Mouse (Mus musculus) kidney, embryonic 16.5 days (tissue): ENCODE measurements around the gene Lrrc2. TPM values are rescaled to one million over a fixed set of nuclear protein-coding genes. Genes with fewer than 3 reads are reported as not detected.

ENCODE experiments used
- ATAC-seq: fragments of 200-750 bp; cut with Nextera tagmentation; 2 replicates; pipeline ENCODE4 v1.8.0; 2017; ENCODE audit warnings: moderate TSS enrichment; ENCODE audit not compliant: low FRiP score, low TSS enrichment
- H3K27ac ChIP-seq: fragments of 300-500 bp; sonication (generic); 2 replicates; pipeline ENCODE4 v1.5.1; 2014; ENCODE audit warnings: low read length
- H3K27me3 ChIP-seq: fragments of 300-500 bp; sonication (generic); 2 replicates; pipeline ENCODE4 v1.6.1; 2014; ENCODE audit warnings: low read length, control low read depth, mixed read lengths; ENCODE audit not compliant: insufficient read depth
- H3K36me3 ChIP-seq: fragments of 300-500 bp; sonication (generic); 2 replicates; pipeline ENCODE4 v1.6.1; 2014; ENCODE audit warnings: low read length, control low read depth, mixed read lengths; ENCODE audit not compliant: insufficient read depth
- H3K4me1 ChIP-seq: fragments of 300-500 bp; sonication (generic); 2 replicates; pipeline ENCODE4 v1.6.1; 2014; ENCODE audit warnings: low read length, control low read depth, mixed read lengths; ENCODE audit not compliant: insufficient read depth
- H3K4me2 ChIP-seq: fragments of 300-500 bp; sonication (generic); replicated peaks from 2 replicates; pipeline ENCODE4 v1.6.1; 2014; ENCODE audit warnings: low read depth, low read length
- H3K4me3 ChIP-seq: fragments of 300-500 bp; sonication (generic); 2 replicates; pipeline ENCODE4 v1.5.1; 2014; ENCODE audit warnings: mild to moderate bottlenecking, low read length
- H3K9ac ChIP-seq: fragments of 300-500 bp; sonication (generic); replicated peaks from 2 replicates; pipeline ENCODE4 v1.6.1; 2014; ENCODE audit warnings: low read length
- H3K9me3 ChIP-seq: fragments of 300-500 bp; sonication (generic); 2 replicates; pipeline ENCODE4 v1.6.1; 2016; ENCODE audit warnings: low read length, control low read depth
- WGBS: fragments of 180-500 bp; shearing (Covaris S2); extraction: QIAGEN DNeasy Blood & Tissue Kit; methylation state at CpG from one replicate; pipeline ENCODE4 v1.1.7; 2014; 5-methylcytosine and 5-hydroxymethylcytosine counted together
- polyA plus RNA-seq: library from polyadenylated mRNA; unstranded; fragments of >200 nt; fragmentation: Nextera tagmentation; extraction: Ambion mirVana; gene quantifications from 2 replicates; pipeline ENCODE4 v1.2.1, GENCODE M21; 2015

Lrrc2 gene
- polyA plus RNA-seq, 1 experiment from 2014 or later = 0.21 TPM

- Histone ChIP-seq H3K4me1 (no peaks in the 10 kb centered on the region), H3K36me3 (no peaks in the 10 kb centered on the region), H3K4me2 (no peak overlapping the region), H3K27ac (no peak overlapping the region), H3K9me3 (no peaks in the 10 kb centered on the region), H3K9ac (no peak overlapping the region), H3K4me3 (no peak overlapping the region), H3K27me3 (no peaks in the 10 kb centered on the region)
- no peak for ATAC-seq
- 65% methylated on average over 4 of the region's 4 CpGs for WGBS
Measured at GRCm38 (mm10) chr9:110982351-110982750, 31.0 kb downstream of the Lrrc2 start.

GRCm38 (mm10) chr9:110984096-110984495 is 32.8 kb downstream of the Lrrc2 start:
- Histone ChIP-seq H3K9ac (no peak overlapping the region), H3K4me3 (no peak overlapping the region), H3K4me2 (no peak overlapping the region), H3K27ac (no peak overlapping the region), H3K36me3 (no peaks in the 10 kb centered on the region), H3K27me3 (no peaks in the 10 kb centered on the region), H3K4me1 (no peaks in the 10 kb centered on the region), H3K9me3 (no peaks in the 10 kb centered on the region)
- ATAC-seq = no peak
- 94% methylated on average over 9 of the region's 9 CpGs for WGBS

DNA sequence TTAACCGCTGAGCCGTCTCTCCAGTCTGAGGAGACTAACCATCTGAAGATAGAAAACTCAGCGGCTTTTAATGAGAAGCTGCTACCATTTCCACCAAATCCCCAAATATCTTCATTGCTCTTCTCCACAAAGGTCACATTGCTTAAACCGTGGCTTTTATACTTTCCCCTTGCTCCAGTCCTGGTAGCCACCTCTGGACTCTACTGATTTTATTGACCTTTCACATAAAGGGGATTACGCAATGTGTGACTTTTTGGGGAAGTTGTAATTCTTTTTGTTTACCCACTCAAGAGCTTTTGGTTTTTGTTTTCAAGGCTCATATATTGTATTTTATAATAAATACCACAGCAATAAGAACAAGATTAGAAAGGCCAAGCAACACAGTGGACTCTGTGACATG is 34.2 kb downstream of the Lrrc2 start:
- H3K4me2 ChIP-seq = no peak overlapping the region
- no peak overlapping the region for H3K9ac ChIP-seq
- no peaks in the 10 kb centered on the region for H3K27me3 ChIP-seq
- ATAC-seq = no peak
- WGBS = 95% methylated on average over 5 of the region's 5 CpGs
- H3K9me3 ChIP-seq = no peaks in the 10 kb centered on the region
- H3K36me3 ChIP-seq = no peaks in the 10 kb centered on the region
- no peak overlapping the region for H3K4me3 ChIP-seq
- no peaks in the 10 kb centered on the region for H3K4me1 ChIP-seq
- no peak overlapping the region for H3K27ac ChIP-seq

GRCm38 (mm10) chr9:110985951-110986350 is 34.6 kb downstream of the Lrrc2 start:
- no peak for ATAC-seq
- H3K9ac ChIP-seq = no peak overlapping the region
- no peak overlapping the region for H3K27ac ChIP-seq
- no peaks in the 10 kb centered on the region for H3K4me1 ChIP-seq
- H3K36me3 ChIP-seq = no peaks in the 10 kb centered on the region
- H3K4me2 ChIP-seq = no peak overlapping the region
- 84% methylated on average over 8 of the region's 8 CpGs for WGBS
- H3K4me3 ChIP-seq = no peak overlapping the region
- no peaks in the 10 kb centered on the region for H3K9me3 ChIP-seq
- H3K27me3 ChIP-seq = no peaks in the 10 kb centered on the region

GRCm38 (mm10) chr9:110987331-110987730 is 36.0 kb downstream of the Lrrc2 start:
- WGBS = 81% methylated on average over 4 of the region's 4 CpGs
- ATAC-seq = no peak

GRCm38 (mm10) chr9:110988078-110988477 is 36.7 kb downstream of the Lrrc2 start:
- Histone ChIP-seq H3K27ac (no peak overlapping the region), H3K9ac (no peak overlapping the region), H3K9me3 (no peaks in the 10 kb centered on the region), H3K27me3 (no peaks in the 10 kb centered on the region), H3K4me3 (no peak overlapping the region), H3K4me2 (no peak overlapping the region), H3K36me3 (no peaks in the 10 kb centered on the region), H3K4me1 (no peaks in the 10 kb centered on the region)
- WGBS = 69% methylated on average over 3 of the region's 3 CpGs
- ATAC-seq = no peak

More at GRCm38 (mm10) chr9:110987331-110987730, 36.0 kb downstream of the Lrrc2 start:
- H3K27ac ChIP-seq = no peak overlapping the region
- H3K4me1 ChIP-seq = no peaks in the 10 kb centered on the region
- no peak overlapping the region for H3K9ac ChIP-seq
- no peaks in the 10 kb centered on the region for H3K36me3 ChIP-seq
- no peaks in the 10 kb centered on the region for H3K9me3 ChIP-seq
- no peak overlapping the region for H3K4me3 ChIP-seq
- H3K27me3 ChIP-seq = no peaks in the 10 kb centered on the region
- H3K4me2 ChIP-seq = no peak overlapping the region

DNA sequence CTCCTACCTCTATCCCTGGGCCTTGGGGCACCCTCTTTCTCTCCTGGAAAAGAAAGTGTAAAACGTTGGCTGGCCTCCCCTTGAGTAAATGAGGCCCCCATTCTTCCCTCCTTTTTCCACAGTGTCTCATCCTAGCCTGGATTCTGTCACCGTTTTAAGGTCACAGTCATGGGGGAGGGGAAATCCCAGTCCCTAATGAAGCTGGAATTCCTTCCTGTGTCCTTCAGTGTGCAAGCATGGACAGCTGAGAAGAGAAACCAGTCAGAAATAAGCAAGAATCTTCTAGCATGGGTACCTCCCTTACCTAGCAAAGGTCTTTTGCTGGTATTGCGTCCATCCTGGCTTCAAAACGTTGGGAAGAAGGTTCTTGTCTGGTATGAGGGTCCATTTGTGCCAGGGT is 37.8 kb downstream of the Lrrc2 start:
- H3K27me3 ChIP-seq = no peaks in the 10 kb centered on the region
- H3K4me3 ChIP-seq = no peak overlapping the region
- no peak overlapping the region for H3K9ac ChIP-seq
- H3K36me3 ChIP-seq = no peaks in the 10 kb centered on the region
- WGBS = 63% methylated on average over 4 of the region's 4 CpGs
- ATAC-seq = no peak
- no peaks in the 10 kb centered on the region for H3K9me3 ChIP-seq
- no peak overlapping the region for H3K27ac ChIP-seq
- H3K4me2 ChIP-seq = no peak overlapping the region
- no peaks in the 10 kb centered on the region for H3K4me1 ChIP-seq

DNA sequence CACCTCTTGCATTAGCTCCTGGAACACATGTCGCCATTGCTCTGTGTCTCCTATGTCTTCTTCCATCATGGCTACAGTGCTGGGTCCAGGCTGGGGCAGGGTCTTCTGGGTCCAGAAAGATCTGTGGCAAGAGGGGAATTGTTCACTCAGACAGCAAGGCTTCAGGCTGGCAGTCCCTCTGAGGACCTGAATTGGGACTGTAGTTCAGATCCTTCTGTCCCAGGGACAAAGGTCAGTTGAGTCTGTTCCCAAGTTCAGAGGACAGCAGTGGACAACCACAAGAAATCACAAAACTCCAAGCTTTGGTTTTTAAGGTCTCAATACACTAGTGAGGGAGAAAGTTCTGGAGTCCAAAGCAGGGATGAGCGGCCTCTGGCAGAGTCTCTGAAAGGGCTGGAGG is 38.2 kb downstream of the Lrrc2 start:
- Histone ChIP-seq H3K4me3 (no peak overlapping the region), H3K9me3 (no peaks in the 10 kb centered on the region), H3K4me1 (no peaks in the 10 kb centered on the region), H3K36me3 (no peaks in the 10 kb centered on the region), H3K9ac (no peak overlapping the region), H3K4me2 (no peak overlapping the region), H3K27me3 (no peaks in the 10 kb centered on the region), H3K27ac (no peak overlapping the region; the same call in 1 of the 2 replicates)
- ATAC-seq = no peak
- 94% methylated on average over 2 of the region's 2 CpGs for WGBS

- Histone ChIP-seq H3K9ac (no peak within 1 kb of the TSS), H3K9me3 (no peaks in the 10 kb centered on the region), H3K27me3 (no peaks in the 10 kb centered on the region), H3K4me3 (no peak within 1 kb of the TSS), H3K27ac (no peak within 1 kb of the TSS; the same call in 1 of the 2 replicates), H3K4me2 (no peak within 1 kb of the TSS), H3K36me3 (no peaks in the 10 kb centered on the region), H3K4me1 (no peaks in the 10 kb centered on the region)
- 47% methylated on average over 6 of the region's 6 CpGs for WGBS
- ATAC-seq = no peak
Measured at GRCm38 (mm10) chr9:110990204-110990603, 38.9 kb downstream of the Lrrc2 start, which contains the start of gene Rtp3. Gene Rtp3, minus strand, starts transcription at chr9:110990583.

DNA sequence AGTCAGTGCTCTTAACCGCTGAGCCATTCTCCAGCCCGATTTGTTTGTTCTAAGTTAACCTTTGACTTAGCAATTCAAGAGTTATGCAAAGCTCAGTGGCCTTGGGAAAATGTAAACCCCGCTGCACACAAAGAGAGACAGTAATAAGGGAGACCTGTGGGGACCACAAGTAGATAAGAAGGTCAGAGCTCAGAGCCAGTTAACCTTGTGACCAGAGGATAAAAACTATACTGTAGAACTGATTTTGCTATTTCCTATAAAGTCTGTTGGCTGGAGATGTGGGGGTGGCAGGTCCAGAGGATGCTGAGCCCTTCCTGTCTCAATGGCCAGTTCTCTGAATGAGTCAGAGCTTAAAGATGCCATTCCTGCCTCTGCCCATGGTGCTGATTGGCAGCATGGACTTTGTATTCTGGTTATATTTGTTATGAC is 42.0 kb downstream of the Lrrc2 start:
- Histone ChIP-seq H3K4me2 (no peak overlapping the region), H3K4me3 (no peak overlapping the region), H3K27ac (no peak overlapping the region), H3K27me3 (no peaks in the 10 kb centered on the region), H3K36me3 (no peaks in the 10 kb centered on the region), H3K9ac (no peak overlapping the region), H3K9me3 (no peaks in the 10 kb centered on the region), H3K4me1 (no peaks in the 10 kb centered on the region)
- no peak for ATAC-seq
- 28% methylated on average over 3 of the region's 3 CpGs for WGBS
